Mouse (Mus musculus): ENCODE data around the gene Il4i1.

DNA sequence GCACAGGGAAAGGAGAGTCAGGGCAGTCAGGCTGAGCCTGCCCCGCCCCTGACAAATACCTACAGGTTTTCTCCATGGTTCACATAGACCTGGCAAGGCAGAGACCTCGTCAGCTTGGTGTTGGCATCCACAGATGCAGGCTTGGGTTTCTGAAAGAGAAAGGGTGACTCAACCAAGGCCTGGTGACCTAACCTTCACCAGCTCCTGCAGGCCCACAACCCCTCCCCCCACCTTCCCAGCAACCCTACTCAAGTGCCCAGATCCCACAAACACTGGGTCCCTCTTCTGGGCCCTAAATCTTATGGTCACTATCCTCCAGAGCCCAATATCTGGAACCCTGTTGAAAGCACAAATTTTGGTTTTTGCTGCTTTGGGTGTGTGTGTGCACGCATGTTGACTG lies 66.8 kb downstream of the Il4i1 start:
- TF ChIP-seq POLR2A (IDR thresholded peaks at IDR 0.05; ENCODE audit: extremely low read depth, insufficient read depth, low read length) (no peak), CTCF (IDR thresholded peaks at IDR 0.05; ENCODE audit: extremely low read depth, insufficient read depth, low read length) (no peak)
